Mouse (Mus musculus): ENCODE measurements around the gene Sbk3.

The Sbk3 gene

DNA sequence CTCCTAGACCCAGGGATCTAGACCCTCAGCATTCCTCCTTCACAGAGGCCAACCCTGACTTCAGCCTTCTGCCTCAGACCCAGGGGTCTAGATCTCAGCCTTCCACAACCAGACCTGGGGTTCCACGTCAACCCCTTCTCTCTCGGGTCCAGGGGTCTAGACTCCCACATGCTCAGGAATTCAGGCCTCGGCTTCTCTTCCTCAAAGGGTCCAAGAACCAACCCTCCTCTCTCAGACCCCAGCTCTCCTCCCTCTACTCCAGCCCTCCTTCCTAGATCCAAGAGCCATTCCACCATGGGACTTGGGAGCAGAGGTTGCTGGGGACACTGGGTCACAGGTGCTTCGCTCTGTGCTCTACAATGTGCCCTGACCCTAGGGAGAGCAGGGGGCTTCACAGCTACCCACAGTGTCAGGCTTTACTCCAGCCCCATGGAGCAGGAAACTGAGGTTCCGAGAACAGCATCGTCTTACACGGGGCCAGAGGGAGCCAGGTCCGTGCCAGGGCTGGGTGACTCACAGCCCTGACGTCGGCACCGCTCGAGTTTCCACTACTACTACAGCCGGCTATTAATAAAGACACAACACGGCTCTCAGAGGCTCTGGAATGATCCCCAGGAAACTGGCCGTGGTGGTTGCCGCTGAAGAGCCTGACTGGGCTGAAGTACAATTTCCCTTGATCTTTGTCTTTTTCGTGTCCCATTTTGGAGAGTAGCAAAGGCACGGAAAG lies 1.5 kb upstream of the Sbk3 start:
- Histone ChIP-seq H3K4me1 (replicated peaks; ENCODE audit: low read depth, low read length) (no peaks in the 10 kb centered on the region), H3K4me3 (replicated peaks; ENCODE audit: low read length) (no peak overlapping the region), H3K9me3 (ENCODE audit: low read length) (no peaks in the 10 kb centered on the region), H3K27me3 (ENCODE audit: insufficient read depth, low read length) (peaks cover 41% of the 10 kb centered on the region), H3K36me3 (ENCODE audit: insufficient read depth, low read length) (no peaks in the 10 kb centered on the region)
- TF ChIP-seq POU5F1 (IDR thresholded peaks at IDR 0.05; ENCODE audit: borderline replicate concordance, low read length) = no peak
- TF ChIP-seq NANOG (IDR thresholded peaks at IDR 0.05; ENCODE audit: borderline replicate concordance, low read length) = no peak
- TF ChIP-seq CTCF (conservative IDR thresholded peaks at IDR 0.05; ENCODE audit: low read length) = no peak

DNA sequence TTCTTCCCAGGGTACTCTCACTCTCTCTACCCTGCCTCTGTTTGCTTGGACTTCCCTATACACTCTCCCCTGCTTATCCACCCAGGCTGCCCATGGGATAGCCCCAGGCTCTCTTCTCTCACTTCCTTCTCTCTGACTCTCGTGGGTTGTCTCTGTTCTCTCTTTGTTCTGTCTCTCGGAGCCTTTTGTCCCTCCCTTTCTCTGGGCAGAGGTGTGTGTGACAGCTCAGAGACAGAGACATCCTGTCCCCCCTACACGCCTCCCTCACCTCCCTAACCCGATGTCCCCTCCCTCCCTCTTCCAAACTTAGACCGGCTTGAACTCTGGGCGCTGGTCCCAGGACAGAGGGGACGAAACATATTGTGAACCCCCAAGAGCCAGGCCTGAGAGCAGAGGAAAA lies 742 bp upstream of the Sbk3 start:
- no peaks in the 10 kb centered on the region for H3K9me3 ChIP-seq (ENCODE audit: low read length)
- H3K4me3 ChIP-seq (replicated peaks; ENCODE audit: low read length) = no peak overlapping the region
- no peaks in the 10 kb centered on the region for H3K36me3 ChIP-seq (ENCODE audit: insufficient read depth, low read length)
- peaks cover 47% of the 10 kb centered on the region for H3K27me3 ChIP-seq (ENCODE audit: insufficient read depth, low read length)
- TF ChIP-seq POU5F1 (IDR thresholded peaks at IDR 0.05; ENCODE audit: borderline replicate concordance, low read length) (no peak), NANOG (IDR thresholded peaks at IDR 0.05; ENCODE audit: borderline replicate concordance, low read length) (no peak)
- H3K4me1 ChIP-seq (replicated peaks; ENCODE audit: low read depth, low read length) = no peaks in the 10 kb centered on the region

DNA sequence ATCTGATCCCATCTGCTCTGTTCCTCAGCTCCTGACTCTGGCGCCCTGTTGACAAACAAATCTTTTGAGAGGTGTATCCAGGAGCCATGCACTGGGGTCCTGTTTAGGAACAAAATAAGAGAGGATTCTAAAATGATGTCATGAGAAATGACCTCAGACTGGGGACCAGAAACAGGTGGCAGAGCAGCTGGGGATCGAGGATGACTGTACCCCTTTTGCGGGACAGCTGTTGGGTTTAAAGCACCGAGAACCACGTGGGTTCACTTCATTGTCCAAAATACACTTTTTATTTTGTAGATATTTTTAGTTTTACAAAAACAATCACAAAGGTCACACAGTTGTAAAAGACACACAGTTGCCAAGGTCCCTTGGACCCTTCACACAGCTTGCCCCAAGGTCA lies 6.0 kb downstream of the Sbk3 start:
- Histone ChIP-seq H3K4me3 (replicated peaks; ENCODE audit: low read length) (no peak overlapping the region), H3K27me3 (ENCODE audit: insufficient read depth, low read length) (peaks cover 26% of the 10 kb centered on the region), H3K4me1 (replicated peaks; ENCODE audit: low read depth, low read length) (peaks cover 21% of the 10 kb centered on the region), H3K36me3 (ENCODE audit: insufficient read depth, low read length) (no peaks in the 10 kb centered on the region), H3K9me3 (ENCODE audit: low read length) (no peaks in the 10 kb centered on the region)
- TF ChIP-seq POU5F1 (IDR thresholded peaks at IDR 0.05; ENCODE audit: borderline replicate concordance, low read length) = no peak
- no peak for TF ChIP-seq CTCF (conservative IDR thresholded peaks at IDR 0.05; ENCODE audit: low read length)
- TF ChIP-seq NANOG (IDR thresholded peaks at IDR 0.05; ENCODE audit: borderline replicate concordance, low read length) = no peak

DNA sequence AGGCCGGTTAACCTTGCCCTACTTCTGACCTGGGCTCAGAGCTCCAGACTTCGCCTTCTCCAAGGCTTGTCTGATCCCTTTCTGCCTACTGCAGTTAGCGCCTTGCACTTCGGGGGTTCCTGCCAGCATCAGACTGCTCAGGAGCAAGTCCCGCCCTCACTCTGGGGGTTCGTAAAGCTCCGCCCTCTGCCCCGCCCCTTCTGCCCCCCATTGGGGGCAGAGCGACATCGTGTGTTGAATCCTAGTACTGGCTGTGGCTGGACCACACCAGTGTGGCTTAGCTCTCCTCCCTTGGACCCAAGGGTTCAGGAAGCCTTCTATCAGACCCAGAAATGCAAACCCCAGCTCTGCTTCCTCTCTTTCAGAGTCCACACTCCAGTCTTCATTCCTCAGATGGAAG lies 6.7 kb downstream of the Sbk3 start, which contains the start of gene Sbk2:
Gene Sbk2, minus strand, starts transcription at position 135 of the 400 bp plus-strand sequence.
- H3K4me3 ChIP-seq (replicated peaks; ENCODE audit: low read length) = peak within 1 kb of the TSS; percentile 17; the same call in 1 of the 2 replicates
- TF ChIP-seq POU5F1 (IDR thresholded peaks at IDR 0.05; ENCODE audit: borderline replicate concordance, low read length) (no peak), NANOG (IDR thresholded peaks at IDR 0.05; ENCODE audit: borderline replicate concordance, low read length) (no peak), CTCF (conservative IDR thresholded peaks at IDR 0.05; ENCODE audit: low read length) (peak; percentile 60)
- H3K9me3 ChIP-seq (ENCODE audit: low read length) = no peaks in the 10 kb centered on the region
- H3K36me3 ChIP-seq (ENCODE audit: insufficient read depth, low read length) = no peaks in the 10 kb centered on the region
- peaks cover 21% of the 10 kb centered on the region for H3K4me1 ChIP-seq (replicated peaks; ENCODE audit: low read depth, low read length)
- H3K27me3 ChIP-seq (ENCODE audit: insufficient read depth, low read length) = peaks cover 20% of the 10 kb centered on the region

DNA sequence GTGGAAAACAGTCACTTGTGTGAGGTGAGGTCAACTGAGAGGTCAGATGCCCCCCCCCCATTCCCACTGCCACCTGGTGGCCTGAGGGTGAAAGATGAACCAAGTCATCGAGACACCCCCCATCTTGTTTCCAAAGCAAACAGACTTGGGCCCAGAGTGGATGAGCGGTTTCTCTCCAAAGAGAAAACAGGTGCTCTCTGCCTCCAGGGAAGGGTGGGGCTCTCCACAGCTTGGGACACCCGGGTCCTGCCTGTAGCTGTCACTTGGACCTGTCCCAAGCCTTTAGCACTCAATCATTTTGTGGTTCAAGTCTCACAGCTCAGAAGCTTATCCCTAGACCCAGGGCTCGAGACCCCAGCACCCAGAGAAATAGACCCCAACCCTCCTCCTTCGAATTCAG lies 7.4 kb downstream of the Sbk3 start:
- Histone ChIP-seq H3K36me3 (ENCODE audit: insufficient read depth, low read length) (no peaks in the 10 kb centered on the region), H3K9me3 (ENCODE audit: low read length) (no peaks in the 10 kb centered on the region), H3K27me3 (ENCODE audit: insufficient read depth, low read length) (peaks cover 18% of the 10 kb centered on the region), H3K4me3 (replicated peaks; ENCODE audit: low read length) (no peak overlapping the region), H3K4me1 (replicated peaks; ENCODE audit: low read depth, low read length) (peaks cover 21% of the 10 kb centered on the region)
- TF ChIP-seq POU5F1 (IDR thresholded peaks at IDR 0.05; ENCODE audit: borderline replicate concordance, low read length) (no peak), CTCF (conservative IDR thresholded peaks at IDR 0.05; ENCODE audit: low read length) (no peak), NANOG (IDR thresholded peaks at IDR 0.05; ENCODE audit: borderline replicate concordance, low read length) (no peak)

DNA sequence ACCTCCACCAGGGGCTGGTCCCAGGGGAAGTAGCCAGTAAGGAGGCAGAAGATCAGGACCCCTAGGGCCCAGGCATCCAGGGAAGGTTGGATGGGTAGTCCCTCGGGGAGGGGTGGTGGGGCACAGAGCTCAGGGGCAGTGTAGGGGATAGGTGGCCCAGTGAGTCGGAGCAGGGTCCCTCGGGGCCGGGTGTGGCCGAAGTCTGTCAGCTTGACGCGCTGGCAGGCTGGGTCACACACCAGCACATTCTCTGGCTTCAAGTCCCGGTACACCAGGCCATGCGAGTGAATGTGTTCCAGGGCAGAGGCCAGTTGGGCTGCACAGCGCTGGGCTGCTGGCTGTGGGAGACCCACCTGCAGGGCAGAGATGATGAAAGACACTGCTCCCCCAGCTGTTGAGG lies 13.6 kb downstream of the Sbk3 start:
- H3K36me3 ChIP-seq (ENCODE audit: insufficient read depth, low read length) = no peaks in the 10 kb centered on the region
- no peaks in the 10 kb centered on the region; the same call in 1 of the 2 replicates for H3K27me3 ChIP-seq (ENCODE audit: insufficient read depth, low read length)
- H3K4me3 ChIP-seq (replicated peaks; ENCODE audit: low read length) = no peak overlapping the region
- TF ChIP-seq POU5F1 (IDR thresholded peaks at IDR 0.05; ENCODE audit: borderline replicate concordance, low read length) (no peak), CTCF (conservative IDR thresholded peaks at IDR 0.05; ENCODE audit: low read length) (no peak), NANOG (IDR thresholded peaks at IDR 0.05; ENCODE audit: borderline replicate concordance, low read length) (no peak)
- H3K4me1 ChIP-seq (replicated peaks; ENCODE audit: low read depth, low read length) = peaks cover 6% of the 10 kb centered on the region
- no peaks in the 10 kb centered on the region for H3K9me3 ChIP-seq (ENCODE audit: low read length)

DNA sequence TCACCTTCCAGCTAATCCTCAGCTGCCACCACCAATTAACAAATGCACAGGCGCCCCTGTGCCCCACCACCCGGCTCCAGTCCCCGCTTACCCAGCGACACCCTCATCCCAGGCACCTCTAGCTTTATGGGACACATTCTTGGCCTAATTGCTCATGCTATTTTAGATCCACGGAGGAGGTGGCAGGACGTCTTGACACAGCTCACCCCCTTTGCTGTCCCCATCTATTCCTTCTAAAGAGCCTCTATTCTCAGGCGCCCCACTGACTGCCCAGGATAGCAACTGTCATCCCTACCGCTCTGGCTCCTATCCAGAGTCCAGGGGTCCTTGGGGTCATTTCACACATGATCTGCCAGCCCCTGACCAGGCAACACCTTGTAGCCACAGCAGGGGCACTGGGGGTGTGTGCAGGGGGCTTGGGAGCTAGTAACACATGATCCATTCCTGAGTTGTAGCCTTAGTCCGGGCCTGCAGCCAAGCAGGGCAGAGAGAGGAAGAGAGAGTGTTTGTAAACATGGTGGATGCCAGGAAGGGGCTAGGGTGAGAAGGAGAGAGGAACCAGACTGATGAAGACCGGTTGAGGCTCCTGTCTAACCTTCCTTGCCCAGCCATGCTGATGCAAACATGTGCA lies 17.0 kb downstream of the Sbk3 start:
- no peak for TF ChIP-seq POU5F1 (IDR thresholded peaks at IDR 0.05; ENCODE audit: borderline replicate concordance, low read length)
- no peak for TF ChIP-seq NANOG (IDR thresholded peaks at IDR 0.05; ENCODE audit: borderline replicate concordance, low read length)
- no peak for TF ChIP-seq CTCF (conservative IDR thresholded peaks at IDR 0.05; ENCODE audit: low read length)
- no peaks in the 10 kb centered on the region for H3K36me3 ChIP-seq (ENCODE audit: insufficient read depth, low read length)
- H3K9me3 ChIP-seq (ENCODE audit: low read length) = no peaks in the 10 kb centered on the region
- no peak overlapping the region for H3K4me3 ChIP-seq (replicated peaks; ENCODE audit: low read length)
- no peaks in the 10 kb centered on the region; the same call in 1 of the 2 replicates for H3K27me3 ChIP-seq (ENCODE audit: insufficient read depth, low read length)
- H3K4me1 ChIP-seq (replicated peaks; ENCODE audit: low read depth, low read length) = peaks cover 30% of the 10 kb centered on the region

DNA sequence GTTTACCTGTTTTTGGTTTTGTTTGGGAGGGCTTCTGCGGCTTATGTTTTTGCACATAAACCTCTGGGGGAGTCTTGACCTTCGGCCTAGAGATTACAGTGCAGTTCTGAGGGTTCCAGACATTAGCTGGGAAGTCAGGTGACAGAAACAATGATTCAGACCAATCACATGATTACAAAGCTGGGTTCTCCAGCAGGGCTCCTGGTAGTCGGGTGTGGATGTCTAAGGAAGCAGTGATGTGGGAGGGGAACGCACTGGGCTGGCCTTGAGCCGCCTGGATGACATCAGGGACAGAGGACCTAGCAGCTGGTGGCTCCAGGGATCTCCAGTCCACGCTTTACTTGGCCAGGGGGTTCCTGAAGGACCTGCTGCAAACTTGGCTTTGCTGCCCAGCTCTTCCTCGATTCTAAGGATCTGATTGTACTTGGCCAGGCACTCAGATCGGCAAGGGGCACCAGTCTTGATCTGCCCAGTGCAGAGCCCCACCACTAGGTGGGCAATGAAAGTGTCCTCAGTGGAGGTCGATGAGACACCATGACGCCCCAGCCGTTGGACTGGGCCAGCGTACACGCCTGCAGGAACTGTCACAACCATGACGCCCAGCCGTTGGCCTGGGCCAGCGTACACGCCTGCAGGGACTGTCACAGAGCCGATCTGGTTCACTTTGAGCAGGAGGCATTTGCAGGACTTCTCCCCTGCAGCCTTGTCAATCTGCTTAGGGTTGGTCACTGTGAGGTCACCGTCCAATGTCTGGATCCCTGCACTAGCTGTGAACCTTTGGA lies 20.2 kb downstream of the Sbk3 start:
- Histone ChIP-seq H3K36me3 (ENCODE audit: insufficient read depth, low read length) (no peaks in the 10 kb centered on the region), H3K9me3 (ENCODE audit: low read length) (no peaks in the 10 kb centered on the region), H3K4me3 (replicated peaks; ENCODE audit: low read length) (no peak overlapping the region), H3K4me1 (replicated peaks; ENCODE audit: low read depth, low read length) (peaks cover 35% of the 10 kb centered on the region), H3K27me3 (ENCODE audit: insufficient read depth, low read length) (no peaks in the 10 kb centered on the region; the same call in 1 of the 2 replicates)
- TF ChIP-seq POU5F1 (IDR thresholded peaks at IDR 0.05; ENCODE audit: borderline replicate concordance, low read length) (no peak), CTCF (conservative IDR thresholded peaks at IDR 0.05; ENCODE audit: low read length) (no peak), NANOG (IDR thresholded peaks at IDR 0.05; ENCODE audit: borderline replicate concordance, low read length) (no peak)
